Mouse (Mus musculus) urinary bladder, postnatal 0 days (tissue): ENCODE results near the gene Nom1. TPM values are rescaled to one million over a fixed set of nuclear protein-coding genes. Genes with fewer than 3 reads are reported as not detected.

ENCODE experiments used
- polyA plus RNA-seq: library from polyadenylated mRNA; unstranded; fragments of >200 nt; fragmentation: Nextera tagmentation; extraction: Ambion mirVana; gene quantifications from 2 replicates; pipeline ENCODE4 v1.2.1, GENCODE M21; 2015

Nom1 gene
- 16.5 and 19.3 TPM in 2 replicates for polyA plus RNA-seq

DNA sequence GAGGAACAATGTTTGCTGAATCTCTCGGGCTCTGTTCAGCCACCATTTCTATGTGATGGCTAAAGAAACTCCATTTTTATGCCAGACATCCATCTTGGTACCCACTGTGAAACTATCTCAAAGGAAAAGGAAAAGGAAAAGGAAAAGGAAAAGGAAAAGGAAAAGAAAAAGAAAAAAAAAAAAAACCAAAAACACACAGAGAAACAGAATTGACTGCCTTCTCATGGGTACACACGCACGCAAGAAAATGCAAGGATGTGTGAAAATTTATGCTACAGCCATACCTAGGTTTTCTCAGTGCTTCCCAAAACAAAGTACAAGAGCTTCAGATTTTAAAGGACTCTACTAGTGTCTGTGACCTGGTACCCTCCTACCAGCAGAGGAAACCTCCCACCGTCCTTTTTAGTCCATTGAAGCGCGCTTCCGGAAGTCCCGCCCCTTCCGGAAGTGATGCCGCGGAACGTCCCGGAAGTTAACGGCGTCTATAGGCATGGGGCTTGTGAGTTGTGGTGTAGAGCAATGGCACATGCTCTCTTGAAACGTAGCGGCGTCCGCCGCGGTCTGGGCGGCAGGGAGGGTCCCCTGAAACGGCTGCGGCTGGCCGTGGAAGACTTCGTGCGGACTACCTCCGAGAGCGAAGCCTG is at the start of gene Nom1:
Gene Nom1, plus strand, starts transcription at position 437 of the 644 bp plus-strand sequence.

GRCm38 (mm10) chr5:29478208-29479197 is 44.0 kb downstream of the Nom1 start, which contains the start of gene Mnx1:
Mnx1 (minus strand) TSS chr5:29478470.

Other genes with a start within 250 kb of the Nom1 start
- gene Rnf32, start 238.7 kb upstream of the Nom1 start, polyA plus RNA-seq, result 0.83 and 1.2 TPM in 2 replicates
- 14.1 and 16.9 TPM in 2 replicates for gene Lmbr1, start 56.3 kb upstream of the Nom1 start, polyA plus RNA-seq
- gene Mnx1, start 43.8 kb downstream of the Nom1 start, polyA plus RNA-seq, result not detected in 2 replicates
- 14.3 and 15.8 TPM in 2 replicates for gene Ube3c, start 134.6 kb downstream of the Nom1 start, polyA plus RNA-seq